In the genomic region with DNA sequence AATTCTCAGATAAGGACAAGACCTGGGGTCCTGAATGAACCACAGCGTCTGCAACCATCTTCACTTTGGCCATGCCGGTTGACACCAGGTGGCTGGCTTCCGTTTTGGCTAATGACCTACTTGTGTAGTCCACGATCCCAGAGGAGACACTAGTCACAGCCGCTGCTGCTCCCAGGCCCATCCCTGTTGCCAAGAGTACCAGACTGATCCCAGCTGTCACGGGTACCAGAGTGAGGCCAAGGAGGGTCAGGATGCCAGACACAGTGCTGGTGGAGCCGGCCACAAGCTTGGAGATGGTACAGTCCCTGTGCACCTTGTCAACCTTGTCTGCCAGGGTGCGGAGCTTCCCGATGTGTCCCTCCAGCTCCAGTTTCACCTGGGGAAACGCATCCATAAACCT, we compare ENCODE assay signal across 32 mouse cellular contexts. TPM values are rescaled to one million over a fixed set of nuclear protein-coding genes. Genes with fewer than 3 reads are reported as not detected.
DNase-seq lines count a peak whose midpoint lies in the region; ATAC-seq lines count a peak whose summit lies in the region.
"Had no signal": no experiment of that assay in that cellular context is flagged by ENCODE, and none has a peak within 500 bp of the region (broad histone marks: within the 10 kb centered on the region; RNA-seq: fewer than 3 reads in every experiment).

No protein-coding gene starts in this region.

- H3K4me1 ChIP-seq in liver, embryonic 12.5 days: peaks cover 48% of the 10 kb centered on the region
- H3K4me1 ChIP-seq: embryonic facial prominence, embryonic 10.5 days; embryonic facial prominence, embryonic 15.5 days; forebrain, embryonic 10.5 days; forebrain, embryonic 15.5 days; intestine, embryonic 15.5 days; limb, embryonic 10.5 days; limb, embryonic 15.5 days; neural tube, embryonic 13.5 days; stomach, embryonic 15.5 days had no signal

- no peak overlapping the region for H3K4me2 ChIP-seq in liver, embryonic 12.5 days
- H3K4me2 ChIP-seq: embryonic facial prominence, embryonic 15.5 days; forebrain, embryonic 15.5 days; heart, embryonic 12.5 days; intestine, embryonic 15.5 days; limb, embryonic 15.5 days; neural tube, embryonic 13.5 days; stomach, embryonic 15.5 days had no signal

- H3K36me3 ChIP-seq in liver, embryonic 12.5 days: peaks cover 89% of the 10 kb centered on the region
- H3K36me3 ChIP-seq: embryonic facial prominence, embryonic 10.5 days; embryonic facial prominence, embryonic 15.5 days; forebrain, embryonic 10.5 days; forebrain, embryonic 15.5 days; heart, embryonic 12.5 days; intestine, embryonic 15.5 days; limb, embryonic 10.5 days; limb, embryonic 15.5 days; neural tube, embryonic 13.5 days; stomach, embryonic 15.5 days had no signal

- no peak overlapping the region for H3K4me3 ChIP-seq in liver, embryonic 12.5 days
- H3K4me3 ChIP-seq: embryonic facial prominence, embryonic 10.5 days; embryonic facial prominence, embryonic 15.5 days; forebrain, embryonic 10.5 days; forebrain, embryonic 15.5 days; heart, adult 2 months; heart, embryonic 12.5 days; intestine, embryonic 15.5 days; limb, embryonic 10.5 days; limb, embryonic 15.5 days; neural tube, embryonic 13.5 days; stomach, embryonic 15.5 days had no signal

- no peak overlapping the region for H3K9ac ChIP-seq in liver, embryonic 12.5 days
- H3K9ac ChIP-seq: embryonic facial prominence, embryonic 15.5 days; forebrain, embryonic 15.5 days; heart, embryonic 12.5 days; intestine, embryonic 15.5 days; limb, embryonic 15.5 days; liver, embryonic 14.5 days; neural tube, embryonic 13.5 days; stomach, embryonic 15.5 days had no signal

- H3K27ac ChIP-seq in liver, embryonic 12.5 days: no peak overlapping the region
- H3K27ac ChIP-seq: embryonic facial prominence, embryonic 10.5 days; embryonic facial prominence, embryonic 15.5 days; forebrain, embryonic 10.5 days; forebrain, embryonic 15.5 days; heart, adult 2 months; intestine, embryonic 15.5 days; limb, embryonic 10.5 days; limb, embryonic 15.5 days; liver, embryonic 14.5 days; neural tube, embryonic 13.5 days; stomach, embryonic 15.5 days had no signal

- peaks cover 6% of the 10 kb centered on the region for H3K9me3 ChIP-seq in liver, embryonic 12.5 days (replicated peaks)
- H3K9me3 ChIP-seq: embryonic facial prominence, embryonic 10.5 days; embryonic facial prominence, embryonic 15.5 days; forebrain, embryonic 10.5 days; forebrain, embryonic 15.5 days; heart, embryonic 12.5 days; intestine, embryonic 15.5 days; limb, embryonic 10.5 days; limb, embryonic 15.5 days; neural tube, embryonic 13.5 days; stomach, embryonic 15.5 days had no signal

- H3K27me3 ChIP-seq in liver, embryonic 12.5 days (replicated peaks): peaks cover 21% of the 10 kb centered on the region; the same call in 1 of the 2 replicates
- H3K27me3 ChIP-seq: embryonic facial prominence, embryonic 15.5 days; forebrain, embryonic 15.5 days; limb, embryonic 15.5 days; neural tube, embryonic 13.5 days had no signal

- DNase-seq in cerebellum, adult 8-10 months: no peak
- peak; percentile 84 for DNase-seq in left cerebral cortex, postnatal 4 days
- no peak for DNase-seq in left cerebral cortex, postnatal 14 days (ENCODE audit: low spot score in 2 of 2)
- DNase-seq in cerebellum, adult 18-20 months: peak; percentile 54 to 70
- peak; percentile 79 to 82 for DNase-seq in cerebellum, postnatal 14 days
- DNase-seq in retina, postnatal 1 day: no peak
- DNase-seq: gastrocnemius, postnatal 25 days; heart, adult 2 months; lung, adult 2 months; right cerebral cortex, postnatal 14 days had no signal

- intact Hi-C loops in left cerebral cortex, postnatal 4 days (cut with DNase I): no loop called here
- intact Hi-C loops in left cerebral cortex, postnatal 14 days (cut with DNase I): no loop called here

- peak; percentile 89 for ATAC-seq in cerebellum, adult (ENCODE audit: insufficient number of reproducible peaks, low FRiP score, low TSS enrichment)
- ATAC-seq in liver, embryonic 12.5 days: no peak
- ATAC-seq: forebrain, embryonic 15.5 days; hindbrain, embryonic 16.5 days; intestine, embryonic 15.5 days had no signal

- 87% methylated on average over 10 of the region's 10 CpGs for WGBS in liver, embryonic 12.5 days (ENCODE audit: insufficient replicate concordance)

RNA-seq across cellular contexts. Expression of gene Apol8, which starts 7.1 kb away (rescaled TPM):
- total RNA-seq in left cerebral cortex, postnatal 4 days (2021): under 1 TPM; 0.48 to 0.97 TPM
- 1 to 10 TPM; 1.3 to 3.2 TPM for total RNA-seq in left cerebral cortex, postnatal 14 days (2021)
- 25.8 and 26.7 TPM in 2 replicates for polyA plus RNA-seq in liver, embryonic 12.5 days (2016; fragmentation: Nextera tagmentation; extraction: Ambion mirVana)
- polyA plus RNA-seq: forebrain, embryonic 15.5 days; heart, adult 2 months; lung, adult 2 months; neural tube, embryonic 13.5 days had no signal

RNA-seq across cellular contexts. Expression of gene Apol9b, which starts 20.9 kb away (rescaled TPM):
- total RNA-seq in left cerebral cortex, postnatal 4 days (2021): under 1 TPM in 1 of 2 experiments, not detected in 1; 0.22 TPM
- under 1 TPM in 1 of 2 experiments, not detected in 1; 0.37 TPM for total RNA-seq in left cerebral cortex, postnatal 14 days (2021)
- not detected in 2 replicates for polyA plus RNA-seq in liver, embryonic 12.5 days (2016; fragmentation: Nextera tagmentation; extraction: Ambion mirVana)
- total RNA-seq: gastrocnemius, adult 18-20 months; gastrocnemius, postnatal 25 days; heart, adult 2 months; layer of hippocampus, adult 8-10 months; layer of hippocampus, postnatal 25 days; left cerebral cortex, adult 8-10 months had no signal
- polyA plus RNA-seq: embryonic facial prominence, embryonic 10.5 days; forebrain, embryonic 10.5 days; forebrain, embryonic 15.5 days; hindbrain, embryonic 11.5 days; limb, embryonic 10.5 days had no signal

RNA-seq across cellular contexts. Expression of gene Apol7e, which starts 51.1 kb away (rescaled TPM):
- total RNA-seq in left cerebral cortex, postnatal 4 days (2021): not detected
- under 1 TPM; 0.30 to 0.31 TPM for total RNA-seq in left cerebral cortex, postnatal 14 days (2021)
- polyA plus RNA-seq in liver, embryonic 12.5 days (2016; fragmentation: Nextera tagmentation; extraction: Ambion mirVana): not detected in 2 replicates
- total RNA-seq: adrenal gland, postnatal 14 days; gastrocnemius, adult 18-20 months; layer of hippocampus, adult 8-10 months; layer of hippocampus, postnatal 25 days; left cerebral cortex, adult 8-10 months had no signal
- polyA plus RNA-seq: embryonic facial prominence, embryonic 10.5 days; embryonic facial prominence, embryonic 15.5 days; forebrain, embryonic 10.5 days; forebrain, embryonic 15.5 days; heart, embryonic 12.5 days; heart, postnatal 0 days; hindbrain, embryonic 11.5 days; hindbrain, embryonic 16.5 days; kidney, embryonic 16.5 days; limb, embryonic 10.5 days had no signal

Comparison
In these comparisons a context has a peak if more than half of its experiments do, and no peak if none do; other contexts are left out.
1. DNase-seq: peak in left cerebral cortex, postnatal 4 days (single experiment), cerebellum, adult 18-20 months (2 of 2) and cerebellum, postnatal 14 days (2 of 2); none in cerebellum, adult 8-10 months (single experiment), left cerebral cortex, postnatal 14 days (0 of 2) and retina, postnatal 1 day (single experiment).